Mouse (Mus musculus) kidney, postnatal 14 days (tissue): Measurements from ENCODE around the gene A730061H03Rik.

Experiments used
- DNase-seq: peaks from one replicate; pipeline ENCODE4 v3.0.0; 2022; ENCODE audit warnings: mixed read lengths

Gene A730061H03Rik

GRCm38 (mm10) chr14:55560202-55561073 lies at the start of gene A730061H03Rik:
TSS of gene A730061H03Rik (minus strand) at chr14:55560406.
- DNase-seq = peak; percentile 99

- no peak for DNase-seq
These were observed 48.1 kb upstream of the A730061H03Rik start for GRCm38 (mm10) chr14:55608339-55608738.

GRCm38 (mm10) chr14:55605743-55606459 lies 45.7 kb upstream of the A730061H03Rik start:
- no peak for DNase-seq

GRCm38 (mm10) chr14:55604823-55605222 lies 44.6 kb upstream of the A730061H03Rik start:
- no peak for DNase-seq

- DNase-seq = peak; percentile 95
These were observed 43.7 kb upstream of the A730061H03Rik start for GRCm38 (mm10) chr14:55603633-55604576.

GRCm38 (mm10) chr14:55603271-55603632 lies 43.0 kb upstream of the A730061H03Rik start, which contains the start of gene Irf9:
TSS of gene Irf9 (plus strand) at chr14:55603571.
- DNase-seq = no peak

GRCm38 (mm10) chr14:55598521-55599390 lies 38.5 kb upstream of the A730061H03Rik start:
- DNase-seq = no peak

- peak; percentile 56 for DNase-seq
These were observed 36.0 kb upstream of the A730061H03Rik start for GRCm38 (mm10) chr14:55596036-55596690.

GRCm38 (mm10) chr14:55592226-55592625 lies 32.0 kb upstream of the A730061H03Rik start:
- no peak for DNase-seq

- peak; percentile 97 for DNase-seq
These were observed 31.2 kb upstream of the A730061H03Rik start, which contains the start of gene Rnf31 for GRCm38 (mm10) chr14:55591331-55591891. TSS of gene Rnf31 (plus strand) at chr14:55591708.

GRCm38 (mm10) chr14:55590748-55591330 lies 30.6 kb upstream of the A730061H03Rik start, which contains the start of gene Psme2:
TSS of gene Psme2 (minus strand) at chr14:55591113.
- DNase-seq = peak; percentile 96

- no peak for DNase-seq
These were observed 29.7 kb upstream of the A730061H03Rik start for GRCm38 (mm10) chr14:55589771-55590448.

GRCm38 (mm10) chr14:55589271-55589670 lies 29.1 kb upstream of the A730061H03Rik start:
- no peak for DNase-seq

GRCm38 (mm10) chr14:55586149-55586548 lies 25.9 kb upstream of the A730061H03Rik start:
- no peak for DNase-seq

GRCm38 (mm10) chr14:55585566-55585960 lies 25.4 kb upstream of the A730061H03Rik start:
- no peak for DNase-seq

- peak; percentile 86 for DNase-seq
These were observed 24.7 kb upstream of the A730061H03Rik start, which contains the start of gene Emc9 for GRCm38 (mm10) chr14:55584702-55585565. TSS of gene Emc9 (minus strand) at chr14:55585302.

GRCm38 (mm10) chr14:55584303-55584701 lies 24.1 kb upstream of the A730061H03Rik start:
- DNase-seq = no peak

GRCm38 (mm10) chr14:55581981-55582681 lies 21.9 kb upstream of the A730061H03Rik start:
- no peak for DNase-seq
